Mouse (Mus musculus) heart, postnatal 0 days (tissue): ENCODE measurements around the gene Prpf38b. TPM values are rescaled to one million over a fixed set of nuclear protein-coding genes. Genes with fewer than 3 reads are reported as not detected.

Experiments
- ATAC-seq: fragments of 200-750 bp; cut with Nextera tagmentation; 2 replicates; pipeline ENCODE4 v1.8.0; 2017; ENCODE audit warnings: low read depth, moderate number of reproducible peaks, moderate library complexity; ENCODE audit not compliant: insufficient read depth
- DNase-seq: peaks from one replicate; pipeline ENCODE4 v3.0.0-alpha.2; 2016; ENCODE audit warnings: low spot score
- H3K27ac ChIP-seq: fragments of 300-500 bp; sonication (generic); 2 replicates; pipeline ENCODE4 v1.5.1; 2014; ENCODE audit warnings: low read depth, mild to moderate bottlenecking
- H3K27me3 ChIP-seq: fragments of 300-500 bp; sonication (generic); 2 replicates; pipeline ENCODE4 v1.6.1; 2014; ENCODE audit warnings: low read length, mixed read lengths; ENCODE audit not compliant: control insufficient read depth, insufficient read depth
- H3K36me3 ChIP-seq: fragments of 300-500 bp; sonication (generic); replicated peaks from 2 replicates; pipeline ENCODE4 v1.6.1; 2014; ENCODE audit warnings: low read length, mixed read lengths; ENCODE audit not compliant: control insufficient read depth, insufficient read depth
- H3K4me1 ChIP-seq: fragments of 300-500 bp; sonication (generic); 2 replicates; pipeline ENCODE4 v1.6.1; 2014; ENCODE audit warnings: antibody characterized with exemption; ENCODE audit not compliant: control insufficient read depth, insufficient read depth
- H3K4me2 ChIP-seq: fragments of 300-500 bp; sonication (generic); 2 replicates; pipeline ENCODE4 v1.6.1; 2014; ENCODE audit warnings: low read depth, mild to moderate bottlenecking, low read length, moderate library complexity
- H3K4me3 ChIP-seq: fragments of 300-500 bp; sonication (generic); 2 replicates; pipeline ENCODE4 v1.5.1; 2014; ENCODE audit warnings: low read depth, low read length
- H3K9ac ChIP-seq: fragments of 300-500 bp; sonication (generic); replicated peaks from 2 replicates; pipeline ENCODE4 v1.6.1; 2014; ENCODE audit warnings: low read depth, low read length, mixed read lengths
- H3K9me3 ChIP-seq: fragments of 300-500 bp; sonication (generic); replicated peaks from 2 replicates; pipeline ENCODE4 v1.6.1; 2016; ENCODE audit warnings: low read length; ENCODE audit not compliant: control insufficient read depth
- CTCF ChIP-seq: IDR thresholded peaks from 2 replicates; pipeline ENCODE4 v1.5.1; 2016; ENCODE audit warnings: antibody characterized with exemption, control low read depth, low read depth
- EP300 ChIP-seq: IDR thresholded peaks from 2 replicates; pipeline ENCODE4 v1.6.1; 2016; ENCODE audit warnings: antibody characterized with exemption, low read depth
- WGBS: fragments of 180-500 bp; shearing (Covaris S2); extraction: QIAGEN DNeasy Blood & Tissue Kit; methylation state at CpG from one replicate; pipeline ENCODE4 v1.1.7; 2014; 5-methylcytosine and 5-hydroxymethylcytosine counted together
- polyA plus RNA-seq: library from polyadenylated mRNA; unstranded; fragments of >200 nt; fragmentation: Nextera tagmentation; extraction: Ambion mirVana; gene quantifications from 2 replicates; pipeline ENCODE4 v1.2.1, GENCODE M21; 2015
- total RNA-seq: library from RNA; depleted of rRNA; stranded (reverse); fragments of >200 nt; gene quantifications from 2 replicates; pipeline ENCODE4 v1.2.3, GENCODE M21; 2014; ENCODE audit warnings: low replicate concordance

Gene Prpf38b
- total and polyA plus RNA-seq, 2 experiments from 2014 or later = 27.8 to 33.8 TPM

DNA sequence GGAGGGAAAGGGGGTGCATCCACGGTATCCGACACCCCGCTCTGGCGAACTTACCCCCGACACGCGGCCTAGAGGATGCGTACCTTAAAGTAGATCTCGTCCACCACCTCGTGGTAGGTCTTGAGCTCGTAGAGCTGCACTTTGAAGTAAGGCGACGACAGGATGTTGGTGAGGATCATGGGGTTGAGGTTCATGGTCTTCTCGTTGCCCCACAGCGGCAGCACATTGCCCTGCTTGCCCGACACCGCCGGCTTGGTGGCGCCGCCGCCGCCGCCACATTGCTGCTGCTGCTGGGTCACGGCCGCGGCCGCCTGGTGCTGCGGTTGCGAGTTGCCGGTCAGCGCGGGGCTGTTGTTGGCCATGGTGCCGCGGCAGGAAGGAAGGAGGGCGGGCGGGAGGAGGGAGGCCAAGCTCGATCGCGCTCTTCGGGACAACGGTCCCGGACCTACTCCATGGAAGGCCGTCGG is 413 bp downstream of the Prpf38b start:
- peak overlapping the region; percentile 98 for H3K4me2 ChIP-seq
- H3K36me3 ChIP-seq = peaks cover 21% of the 10 kb centered on the region; the same call in 1 of the 2 replicates
- H3K4me3 ChIP-seq = peak overlapping the region; percentile 99
- TF ChIP-seq EP300 = no peak
- peak; percentile 58 for TF ChIP-seq CTCF
- WGBS = under 1% methylated on average over 42 of the region's 44 CpGs
- ATAC-seq (peak; percentile 84), DNase-seq (peak; percentile 82)
- peaks cover 7% of the 10 kb centered on the region for H3K4me1 ChIP-seq
- H3K9ac ChIP-seq = peak overlapping the region; percentile 92
- H3K27ac ChIP-seq = peak overlapping the region; percentile 100
- H3K27me3 ChIP-seq = no peaks in the 10 kb centered on the region
- H3K9me3 ChIP-seq = no peaks in the 10 kb centered on the region

GRCm38 (mm10) chr3:108910303-108911080 is 1.0 kb downstream of the Prpf38b start:
- Histone ChIP-seq H3K4me1 (peaks cover 7% of the 10 kb centered on the region), H3K9ac (peak overlapping the region; percentile 92), H3K4me2 (peak overlapping the region; percentile 98), H3K36me3 (peaks cover 26% of the 10 kb centered on the region), H3K27me3 (no peaks in the 10 kb centered on the region), H3K9me3 (no peaks in the 10 kb centered on the region), H3K27ac (peak overlapping the region; percentile 100), H3K4me3 (peak overlapping the region; percentile 99)
- TF ChIP-seq EP300 (no peak), CTCF (no peak)
- DNase-seq (no peak), ATAC-seq (no peak)
- under 1% methylated on average over 30 of the region's 32 CpGs for WGBS

- Histone ChIP-seq H3K27ac (no peak overlapping the region), H3K4me3 (no peak overlapping the region), H3K9me3 (no peaks in the 10 kb centered on the region), H3K4me1 (no peaks in the 10 kb centered on the region), H3K27me3 (no peaks in the 10 kb centered on the region), H3K4me2 (no peak overlapping the region), H3K9ac (no peak overlapping the region), H3K36me3 (peaks cover 52% of the 10 kb centered on the region)
- DNase-seq (no peak), ATAC-seq (no peak)
- TF ChIP-seq EP300 (no peak), CTCF (no peak)
- 90% methylated on average over 6 of the region's 6 CpGs for WGBS
Observed at GRCm38 (mm10) chr3:108902934-108903333, 8.6 kb downstream of the Prpf38b start.

DNA sequence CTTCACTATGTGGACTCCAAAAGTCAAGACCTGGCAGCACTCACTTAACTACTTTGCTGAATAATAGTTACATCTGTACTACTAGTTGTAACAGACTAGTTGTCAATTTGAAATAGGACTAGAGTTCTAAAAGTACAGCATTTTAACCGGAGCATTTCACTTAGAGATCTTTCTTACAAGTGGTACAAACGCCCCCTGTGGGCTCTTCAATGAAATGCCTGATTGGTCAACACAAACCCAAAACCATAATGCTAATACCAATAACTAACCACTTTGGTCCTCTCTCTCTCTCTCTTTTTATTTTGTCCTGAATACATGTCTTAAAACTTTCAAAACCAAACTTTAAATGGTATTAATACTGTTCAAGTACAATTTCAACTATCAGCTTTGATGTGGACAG is 9.5 kb downstream of the Prpf38b start:
- no peaks in the 10 kb centered on the region for H3K27me3 ChIP-seq
- WGBS = 41% methylated on average over 2 of the region's 2 CpGs
- peaks cover 43% of the 10 kb centered on the region for H3K36me3 ChIP-seq
- H3K9me3 ChIP-seq = no peaks in the 10 kb centered on the region
- DNase-seq (no peak), ATAC-seq (no peak)
- no peak overlapping the region for H3K4me3 ChIP-seq
- no peak overlapping the region for H3K27ac ChIP-seq
- no peaks in the 10 kb centered on the region for H3K4me1 ChIP-seq
- no peak for TF ChIP-seq EP300
- TF ChIP-seq CTCF = no peak
- no peak overlapping the region for H3K9ac ChIP-seq
- H3K4me2 ChIP-seq = no peak overlapping the region

DNA sequence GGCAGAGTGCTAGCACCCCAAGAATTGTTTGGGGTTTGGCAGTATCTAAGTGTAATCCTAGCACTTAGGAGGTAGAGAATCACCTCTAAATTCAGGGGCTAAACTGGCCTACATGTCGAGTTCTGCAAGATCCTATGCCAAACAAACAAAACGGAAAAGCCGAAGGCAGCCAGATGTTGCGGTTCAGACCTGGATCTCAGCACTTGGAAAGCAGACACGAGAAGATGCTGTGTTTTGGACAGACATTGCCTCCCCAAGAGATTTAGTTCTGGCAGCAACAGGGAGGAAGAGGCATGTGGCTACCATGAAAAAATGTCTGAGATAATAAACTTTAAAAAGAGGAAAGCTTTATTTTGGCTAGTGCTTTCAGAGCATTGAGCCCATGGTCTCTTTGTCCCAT is 10.8 kb downstream of the Prpf38b start:
- 76% methylated on average over 5 of the region's 5 CpGs for WGBS
- no peak overlapping the region for H3K4me2 ChIP-seq
- no peak for TF ChIP-seq EP300
- no peak for TF ChIP-seq CTCF
- H3K27ac ChIP-seq = no peak overlapping the region
- H3K4me1 ChIP-seq = no peaks in the 10 kb centered on the region
- no peaks in the 10 kb centered on the region for H3K9me3 ChIP-seq
- ATAC-seq = no peak
- peaks cover 31% of the 10 kb centered on the region for H3K36me3 ChIP-seq
- no peaks in the 10 kb centered on the region for H3K27me3 ChIP-seq
- no peak overlapping the region for H3K4me3 ChIP-seq
- no peak for DNase-seq
- no peak overlapping the region for H3K9ac ChIP-seq

DNA sequence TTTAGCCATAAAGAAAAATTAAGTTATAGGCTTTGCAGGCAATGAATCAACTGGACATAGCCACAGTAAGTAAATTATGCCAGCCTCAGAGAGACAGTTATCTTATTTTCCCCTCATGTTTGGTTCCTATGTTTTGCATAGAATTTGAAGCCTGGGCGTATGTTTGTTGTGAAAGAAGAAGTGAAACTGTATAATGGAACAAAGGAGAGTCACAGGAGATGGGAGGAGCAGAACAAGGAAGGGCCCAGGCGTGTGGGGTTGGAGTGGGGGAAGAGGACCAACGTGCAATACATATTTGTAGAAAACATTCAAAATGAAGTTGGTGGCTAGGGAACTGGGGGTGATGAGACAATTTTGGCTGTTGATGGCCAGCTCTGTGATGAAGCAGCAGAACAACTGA is 11.4 kb downstream of the Prpf38b start:
- ATAC-seq (no peak), DNase-seq (no peak)
- H3K9ac ChIP-seq = no peak overlapping the region
- WGBS = 68% methylated on average over 3 of the region's 3 CpGs
- H3K9me3 ChIP-seq = no peaks in the 10 kb centered on the region
- H3K27ac ChIP-seq = no peak overlapping the region
- H3K27me3 ChIP-seq = no peaks in the 10 kb centered on the region
- no peak overlapping the region for H3K4me2 ChIP-seq
- no peaks in the 10 kb centered on the region for H3K4me1 ChIP-seq
- H3K4me3 ChIP-seq = no peak overlapping the region
- TF ChIP-seq CTCF (no peak), EP300 (no peak)
- H3K36me3 ChIP-seq = peaks cover 27% of the 10 kb centered on the region
